Mouse (Mus musculus) retina, adult 2 months (tissue): ENCODE data around the gene Cela1.

Experiments used
- DNase-seq: peaks from one replicate; pipeline ENCODE4 v3.0.0-alpha.2; 2012; ENCODE audit warnings: low read depth, low spot score

Gene Cela1

GRCm38 (mm10) chr15:100635851-100636645 is 51.7 kb downstream of the Cela1 start:
- DNase-seq: no peak

- no peak for DNase-seq
Observed at GRCm38 (mm10) chr15:100635239-100635638, 52.5 kb downstream of the Cela1 start.

- no peak for DNase-seq
Observed at GRCm38 (mm10) chr15:100633341-100633740, 54.4 kb downstream of the Cela1 start.

- DNase-seq: no peak
Observed at GRCm38 (mm10) chr15:100632323-100632722, 55.4 kb downstream of the Cela1 start.

DNA sequence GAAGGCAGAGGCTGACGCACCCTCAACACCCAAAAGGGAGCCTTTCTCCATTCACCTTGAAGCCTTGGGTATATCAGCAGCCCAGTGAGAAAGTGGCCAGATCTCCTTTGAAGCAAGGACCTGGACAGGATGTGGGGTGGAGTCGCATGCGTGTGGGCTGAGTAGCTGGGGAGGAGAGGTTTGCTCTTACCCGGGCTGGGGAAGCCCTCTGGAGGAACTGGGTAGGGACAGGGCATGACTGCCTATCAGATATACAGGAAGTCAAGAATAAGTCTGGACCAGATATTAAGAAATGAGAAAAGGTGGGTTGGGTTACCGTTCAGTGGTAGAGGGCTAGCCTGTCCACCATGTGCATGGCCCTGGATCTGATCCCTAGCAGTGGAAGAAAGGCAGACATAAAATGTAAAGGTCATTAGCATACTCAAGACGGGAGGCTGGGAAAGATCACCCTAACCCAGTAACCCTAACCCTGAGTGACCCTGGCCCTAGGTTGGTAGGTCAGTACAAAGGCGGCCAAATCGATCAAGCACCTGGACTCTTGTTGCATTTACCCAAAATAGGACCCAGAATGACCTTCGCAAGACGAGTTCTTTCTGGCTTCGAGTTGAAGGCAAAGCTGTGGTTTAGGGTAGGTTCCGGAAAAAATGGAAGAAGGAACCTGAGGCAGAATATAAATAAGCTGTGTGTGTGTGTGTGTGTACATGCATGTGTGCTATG is 56.1 kb downstream of the Cela1 start:
- DNase-seq: no peak

- no peak for DNase-seq
Observed at GRCm38 (mm10) chr15:100630126-100630525, 57.6 kb downstream of the Cela1 start.

- DNase-seq: no peak
Observed at GRCm38 (mm10) chr15:100628797-100629196, 58.9 kb downstream of the Cela1 start.

DNA sequence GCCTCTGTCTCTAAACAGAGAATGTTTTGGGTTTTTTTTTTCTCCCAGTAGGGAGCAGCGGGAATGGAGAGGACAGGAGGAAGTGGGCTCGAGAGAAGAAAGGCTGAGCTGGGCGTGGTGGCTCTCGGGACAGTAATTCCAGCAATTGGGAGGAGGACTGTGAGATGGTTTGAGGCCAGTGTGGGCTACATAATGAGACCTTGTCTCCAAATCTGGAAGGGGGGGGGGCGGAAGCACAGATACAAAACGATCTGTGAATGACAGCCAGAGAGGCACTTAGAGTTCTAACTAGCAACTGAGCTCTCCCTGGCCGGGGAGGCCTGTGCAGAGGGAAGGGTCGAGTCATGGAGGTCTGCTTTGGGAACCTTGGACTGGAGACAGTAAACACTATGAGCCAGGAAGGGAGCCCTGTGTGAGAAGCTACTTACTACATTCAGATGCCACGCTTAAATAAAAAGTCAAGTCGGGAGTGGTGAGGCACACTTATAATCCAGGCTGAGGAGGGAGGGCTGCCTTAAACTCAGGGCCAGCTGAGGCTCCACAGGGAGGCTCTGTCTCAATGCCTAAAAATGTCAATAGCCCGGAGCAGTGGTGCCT is 59.8 kb downstream of the Cela1 start:
- DNase-seq: no peak

GRCm38 (mm10) chr15:100627287-100627686 is 60.4 kb downstream of the Cela1 start:
- no peak for DNase-seq

GRCm38 (mm10) chr15:100624435-100624834 is 63.3 kb downstream of the Cela1 start:
- no peak for DNase-seq
